Mouse (Mus musculus): ENCODE data around the gene Rnf157. TPM values are rescaled to one million over a fixed set of nuclear protein-coding genes. Genes with fewer than 3 reads are reported as not detected.

The Rnf157 gene
- polyA plus RNA-seq, 1 experiment from 2014 or later: 14.1 TPM

- Histone ChIP-seq H3K9ac (ENCODE audit: low read depth, low read length) (no peak overlapping the region), H3K9me3 (ENCODE audit: control insufficient read depth, low read length) (no peaks in the 10 kb centered on the region), H3K4me2 (replicated peaks; ENCODE audit: low read depth, low read length) (no peak overlapping the region), H3K27ac (ENCODE audit: low read depth, low read length) (no peak overlapping the region), H3K36me3 (ENCODE audit: control insufficient read depth, insufficient read depth, low read length) (no peaks in the 10 kb centered on the region), H3K4me3 (ENCODE audit: low read length) (no peak overlapping the region), H3K27me3 (ENCODE audit: control insufficient read depth, insufficient read depth, low read length) (no peaks in the 10 kb centered on the region), H3K4me1 (ENCODE audit: control insufficient read depth, insufficient read depth, low read length) (no peaks in the 10 kb centered on the region)
- ATAC-seq (ENCODE audit: low FRiP score, low TSS enrichment): no peak
- WGBS: 47% methylated on average over 8 of the region's 8 CpGs
Observed at GRCm38 (mm10) chr11:116312359-116312758, 100.5 kb downstream of the Rnf157 start.

- no peaks in the 10 kb centered on the region for H3K36me3 ChIP-seq (ENCODE audit: control insufficient read depth, insufficient read depth, low read length)
- H3K9ac ChIP-seq (ENCODE audit: low read depth, low read length): no peak overlapping the region
- no peak overlapping the region for H3K4me3 ChIP-seq (ENCODE audit: low read length)
- H3K27me3 ChIP-seq (ENCODE audit: control insufficient read depth, insufficient read depth, low read length): no peaks in the 10 kb centered on the region
- no peak overlapping the region for H3K27ac ChIP-seq (ENCODE audit: low read depth, low read length)
- WGBS: 39% methylated on average over 8 of the region's 8 CpGs
- no peak for ATAC-seq (ENCODE audit: low FRiP score, low TSS enrichment)
- H3K4me2 ChIP-seq (replicated peaks; ENCODE audit: low read depth, low read length): no peak overlapping the region
- no peaks in the 10 kb centered on the region for H3K9me3 ChIP-seq (ENCODE audit: control insufficient read depth, low read length)
- no peaks in the 10 kb centered on the region for H3K4me1 ChIP-seq (ENCODE audit: control insufficient read depth, insufficient read depth, low read length)
Observed at GRCm38 (mm10) chr11:116311169-116311568, 101.7 kb downstream of the Rnf157 start.

- no peak for ATAC-seq (ENCODE audit: low FRiP score, low TSS enrichment)
- H3K4me2 ChIP-seq (replicated peaks; ENCODE audit: low read depth, low read length): no peak overlapping the region
- no peaks in the 10 kb centered on the region for H3K9me3 ChIP-seq (ENCODE audit: control insufficient read depth, low read length)
- H3K27ac ChIP-seq (ENCODE audit: low read depth, low read length): no peak overlapping the region
- peaks cover 3% of the 10 kb centered on the region for H3K36me3 ChIP-seq (ENCODE audit: control insufficient read depth, insufficient read depth, low read length)
- H3K4me1 ChIP-seq (ENCODE audit: control insufficient read depth, insufficient read depth, low read length): no peaks in the 10 kb centered on the region; the same call in 1 of the 2 replicates
- H3K4me3 ChIP-seq (ENCODE audit: low read length): no peak overlapping the region
- H3K27me3 ChIP-seq (ENCODE audit: control insufficient read depth, insufficient read depth, low read length): no peaks in the 10 kb centered on the region
- WGBS: 83% methylated on average over 3 of the region's 3 CpGs
- H3K9ac ChIP-seq (ENCODE audit: low read depth, low read length): no peak overlapping the region
Observed at GRCm38 (mm10) chr11:116309601-116310000, 103.2 kb downstream of the Rnf157 start.

GRCm38 (mm10) chr11:116307762-116308531 lies 104.9 kb downstream of the Rnf157 start:
- no peaks in the 10 kb centered on the region for H3K9me3 ChIP-seq (ENCODE audit: control insufficient read depth, low read length)
- WGBS: 90% methylated on average over 12 of the region's 12 CpGs
- H3K36me3 ChIP-seq (ENCODE audit: control insufficient read depth, insufficient read depth, low read length): peaks cover 20% of the 10 kb centered on the region
- no peak overlapping the region for H3K4me2 ChIP-seq (replicated peaks; ENCODE audit: low read depth, low read length)
- H3K9ac ChIP-seq (ENCODE audit: low read depth, low read length): no peak overlapping the region
- ATAC-seq (ENCODE audit: low FRiP score, low TSS enrichment): no peak
- H3K4me3 ChIP-seq (ENCODE audit: low read length): no peak overlapping the region
- no peak overlapping the region for H3K27ac ChIP-seq (ENCODE audit: low read depth, low read length)
- H3K27me3 ChIP-seq (ENCODE audit: control insufficient read depth, insufficient read depth, low read length): no peaks in the 10 kb centered on the region
- H3K4me1 ChIP-seq (ENCODE audit: control insufficient read depth, insufficient read depth, low read length): no peaks in the 10 kb centered on the region; the same call in 1 of the 2 replicates

DNA sequence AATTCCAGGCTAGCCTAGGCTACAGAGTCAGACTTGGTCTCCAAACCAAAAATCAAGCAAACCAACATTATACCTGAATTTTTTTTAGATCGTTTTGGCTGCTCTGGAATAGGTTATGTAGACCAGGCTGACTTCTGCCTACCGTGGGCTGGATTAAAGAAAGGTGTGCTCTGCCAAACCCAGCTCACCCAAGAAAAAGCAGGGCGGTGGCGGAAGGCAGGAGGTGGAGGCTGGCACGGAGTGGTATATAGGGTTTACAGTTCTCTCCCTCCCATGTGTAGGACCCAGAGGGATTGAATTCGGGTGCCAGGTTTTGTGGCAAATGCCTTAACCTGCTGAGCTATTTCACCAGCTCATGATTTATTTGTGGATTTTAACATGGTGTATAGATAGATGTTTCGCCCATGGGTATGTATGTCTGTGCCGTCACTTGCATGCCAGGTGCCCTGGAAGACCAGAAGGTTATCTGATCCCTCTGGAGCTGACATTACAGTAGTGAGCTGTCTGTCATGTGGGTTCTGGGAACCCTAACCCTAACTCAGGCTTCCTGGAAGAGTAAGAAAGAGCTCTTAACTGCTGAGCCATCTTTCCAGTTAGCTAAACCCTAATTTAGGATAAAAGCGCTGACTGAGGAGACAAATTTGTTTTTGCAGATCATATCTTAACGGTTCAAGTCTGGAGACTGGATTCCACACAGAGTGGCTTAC lies 105.7 kb downstream of the Rnf157 start, which contains the start of gene Exoc7:
Gene Exoc7 (minus strand): TSS at position 215 of the 707 bp plus-strand sequence.
- no peaks in the 10 kb centered on the region for H3K9me3 ChIP-seq (ENCODE audit: control insufficient read depth, low read length)
- H3K27ac ChIP-seq (ENCODE audit: low read depth, low read length): no peak within 1 kb of the TSS
- 78% methylated on average over 10 of the region's 10 CpGs for WGBS
- peaks cover 26% of the 10 kb centered on the region for H3K36me3 ChIP-seq (ENCODE audit: control insufficient read depth, insufficient read depth, low read length)
- peak within 1 kb of the TSS; percentile 77 for H3K9ac ChIP-seq (ENCODE audit: low read depth, low read length)
- no peaks in the 10 kb centered on the region for H3K27me3 ChIP-seq (ENCODE audit: control insufficient read depth, insufficient read depth, low read length)
- H3K4me1 ChIP-seq (ENCODE audit: control insufficient read depth, insufficient read depth, low read length): no peaks in the 10 kb centered on the region; the same call in 1 of the 2 replicates
- peak within 1 kb of the TSS; percentile 76 for H3K4me3 ChIP-seq (ENCODE audit: low read length)
- ATAC-seq (ENCODE audit: low FRiP score, low TSS enrichment): peak; percentile 41; the same call in 1 of the 2 replicates
- peak within 1 kb of the TSS; percentile 91 for H3K4me2 ChIP-seq (replicated peaks; ENCODE audit: low read depth, low read length)

- 2% methylated on average over 45 of the region's 53 CpGs for WGBS
- Histone ChIP-seq H3K4me2 (replicated peaks; ENCODE audit: low read depth, low read length) (peak overlapping the region; percentile 91), H3K9ac (ENCODE audit: low read depth, low read length) (peak overlapping the region; percentile 77), H3K27ac (ENCODE audit: low read depth, low read length) (no peak overlapping the region), H3K27me3 (ENCODE audit: control insufficient read depth, insufficient read depth, low read length) (no peaks in the 10 kb centered on the region), H3K9me3 (ENCODE audit: control insufficient read depth, low read length) (no peaks in the 10 kb centered on the region), H3K36me3 (ENCODE audit: control insufficient read depth, insufficient read depth, low read length) (peaks cover 29% of the 10 kb centered on the region), H3K4me1 (ENCODE audit: control insufficient read depth, insufficient read depth, low read length) (no peaks in the 10 kb centered on the region; the same call in 1 of the 2 replicates), H3K4me3 (ENCODE audit: low read length) (peak overlapping the region; percentile 76)
- ATAC-seq (ENCODE audit: low FRiP score, low TSS enrichment): peak; percentile 94
Observed at GRCm38 (mm10) chr11:116306126-116306982, 106.5 kb downstream of the Rnf157 start.

GRCm38 (mm10) chr11:116305423-116305822 lies 107.4 kb downstream of the Rnf157 start:
- H3K4me2 ChIP-seq (replicated peaks; ENCODE audit: low read depth, low read length): peak overlapping the region; percentile 91
- H3K4me1 ChIP-seq (ENCODE audit: control insufficient read depth, insufficient read depth, low read length): no peaks in the 10 kb centered on the region; the same call in 1 of the 2 replicates
- H3K27ac ChIP-seq (ENCODE audit: low read depth, low read length): no peak overlapping the region
- no peak for ATAC-seq (ENCODE audit: low FRiP score, low TSS enrichment)
- no peaks in the 10 kb centered on the region for H3K27me3 ChIP-seq (ENCODE audit: control insufficient read depth, insufficient read depth, low read length)
- 95% methylated on average over 2 of the region's 2 CpGs for WGBS
- H3K36me3 ChIP-seq (ENCODE audit: control insufficient read depth, insufficient read depth, low read length): peaks cover 38% of the 10 kb centered on the region
- no peaks in the 10 kb centered on the region for H3K9me3 ChIP-seq (ENCODE audit: control insufficient read depth, low read length)
- peak overlapping the region; percentile 76 for H3K4me3 ChIP-seq (ENCODE audit: low read length)
- H3K9ac ChIP-seq (ENCODE audit: low read depth, low read length): no peak overlapping the region

DNA sequence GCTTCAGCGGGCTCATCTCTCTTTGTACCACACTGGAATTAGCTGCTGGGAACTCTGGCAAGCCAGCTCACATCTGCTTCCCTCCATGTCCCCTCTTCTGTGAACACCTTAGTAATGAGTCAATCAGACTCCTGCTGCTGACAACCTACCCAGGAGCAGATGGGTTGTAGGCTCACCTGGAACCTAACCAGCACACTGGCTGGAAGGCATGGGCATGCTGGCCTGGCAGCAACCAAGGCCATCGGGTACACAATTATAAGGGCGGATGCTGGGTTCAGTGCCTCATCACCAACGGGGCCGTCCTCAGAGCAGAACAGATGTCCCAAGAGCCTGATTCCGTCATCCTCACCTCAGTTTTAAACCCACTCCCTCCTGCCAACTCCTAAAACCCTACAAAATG lies 114.2 kb downstream of the Rnf157 start:
- WGBS: 90% methylated on average over 6 of the region's 6 CpGs
- H3K4me2 ChIP-seq (replicated peaks; ENCODE audit: low read depth, low read length): no peak overlapping the region
- no peak for ATAC-seq (ENCODE audit: low FRiP score, low TSS enrichment)
- no peaks in the 10 kb centered on the region for H3K27me3 ChIP-seq (ENCODE audit: control insufficient read depth, insufficient read depth, low read length)
- H3K4me3 ChIP-seq (ENCODE audit: low read length): no peak overlapping the region
- H3K4me1 ChIP-seq (ENCODE audit: control insufficient read depth, insufficient read depth, low read length): no peaks in the 10 kb centered on the region
- peaks cover 66% of the 10 kb centered on the region for H3K36me3 ChIP-seq (ENCODE audit: control insufficient read depth, insufficient read depth, low read length)
- no peaks in the 10 kb centered on the region for H3K9me3 ChIP-seq (ENCODE audit: control insufficient read depth, low read length)
- no peak overlapping the region for H3K27ac ChIP-seq (ENCODE audit: low read depth, low read length)
- no peak overlapping the region for H3K9ac ChIP-seq (ENCODE audit: low read depth, low read length)

Measured in kidney, embryonic 14.5 days (tissue).